Mouse (Mus musculus) cortical plate, adult 2 months (tissue): Measurements from ENCODE around the gene Cep164. TPM values are rescaled to one million over a fixed set of nuclear protein-coding genes. Genes with fewer than 3 reads are reported as not detected.
A peak's percentile ranks its signal among the peaks of the same experiment; 100 is the strongest.

Experiments
- H3K27ac ChIP-seq: fragments of 200-500 bp; 2 replicates; pipeline ENCODE4 v1.5.1; 2012; ENCODE audit warnings: low read length, control low read depth, inconsistent platforms; ENCODE audit not compliant: insufficient read depth
- H3K4me1 ChIP-seq: fragments of 200-500 bp; 2 replicates; pipeline ENCODE4 v1.6.1; 2011; ENCODE audit warnings: low read length; ENCODE audit not compliant: control insufficient read depth, insufficient read depth
- H3K4me3 ChIP-seq: fragments of 200-500 bp; 2 replicates; pipeline ENCODE4 v1.5.1; 2011; ENCODE audit warnings: mild to moderate bottlenecking, low read length, control low read depth; ENCODE audit not compliant: insufficient read depth
- CTCF ChIP-seq: fragments of 200-500 bp; IDR thresholded peaks from 2 replicates; pipeline ENCODE4 v1.5.1; 2011; ENCODE audit warnings: mild to moderate bottlenecking, control low read depth, low read length; ENCODE audit not compliant: insufficient read depth; ENCODE audit errors: extremely low read depth
- POLR2A ChIP-seq: fragments of 200-500 bp; IDR thresholded peaks from 2 replicates; pipeline ENCODE4 v1.6.1; 2011; ENCODE audit warnings: mild to moderate bottlenecking, low read length, control low read depth; ENCODE audit not compliant: insufficient read depth; ENCODE audit errors: extremely low read depth
- polyA plus RNA-seq: library from polyadenylated mRNA; depleted of rRNA; stranded (reverse); fragments of >200 nt; gene quantifications from 2 replicates; pipeline ENCODE4 v1.2.3, GENCODE M21; 2012; rRNA removed

Gene Cep164
- polyA plus RNA-seq = 18.5 and 22.5 TPM in 2 replicates

DNA sequence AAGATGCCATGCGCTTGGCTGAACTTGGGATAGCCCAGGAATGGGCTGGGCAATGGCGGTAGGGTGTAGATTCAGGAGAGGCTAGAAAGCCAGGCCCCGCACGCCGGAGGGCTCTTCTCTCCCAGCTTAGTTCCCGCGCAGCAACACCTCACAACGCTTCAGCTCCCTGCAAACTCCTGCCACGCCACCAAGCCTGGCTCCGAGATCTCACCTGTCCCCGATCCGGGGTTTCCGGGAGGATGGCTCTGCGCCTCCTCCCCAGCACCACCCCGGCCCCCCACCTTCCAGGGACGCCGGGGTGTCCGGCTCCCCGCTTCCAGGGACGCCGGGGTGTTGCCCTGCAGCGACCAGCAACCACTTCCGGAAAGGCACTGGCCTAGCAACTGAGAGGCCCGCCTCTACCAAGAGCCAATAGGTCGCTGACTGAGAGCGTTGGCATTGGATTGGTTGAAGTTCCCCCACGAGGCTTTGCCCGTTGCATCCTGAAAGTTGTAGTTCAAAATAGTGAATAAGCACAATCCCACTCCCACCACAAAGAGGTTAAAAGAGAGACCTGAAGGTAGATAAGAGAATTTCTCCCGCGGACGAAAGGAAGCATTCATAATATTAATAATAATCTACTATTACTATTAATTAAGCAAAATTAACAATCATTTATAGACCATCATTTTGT, at the start of gene Cep164:
TSS of gene Cep164 (minus strand) at position 401 of the 673 bp plus-strand sequence.
- TF ChIP-seq CTCF (no peak), POLR2A (no peak)
- Histone ChIP-seq H3K4me1 (no peaks in the 10 kb centered on the region), H3K4me3 (peak within 1 kb of the TSS; percentile 57), H3K27ac (no peak within 1 kb of the TSS)

DNA sequence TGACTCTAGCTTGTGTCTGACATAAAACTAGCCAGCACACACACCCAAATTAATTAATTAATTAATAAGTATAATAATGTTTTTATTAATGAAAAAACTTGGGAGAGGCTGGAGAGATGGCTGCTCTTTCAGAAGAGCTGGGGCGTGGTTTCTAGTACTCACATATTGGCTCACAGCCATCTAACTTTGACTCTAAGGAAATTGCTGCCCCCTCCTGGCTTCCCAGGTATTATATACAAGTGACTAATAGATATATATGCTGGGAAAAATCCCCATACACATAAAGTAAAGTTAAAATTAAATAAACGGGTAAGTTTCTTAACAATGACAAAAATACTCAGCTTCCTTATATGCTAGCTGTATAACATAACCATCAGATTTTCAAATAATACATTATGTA, 49.4 kb upstream of the Cep164 start:
- TF ChIP-seq POLR2A (no peak), CTCF (no peak)

DNA sequence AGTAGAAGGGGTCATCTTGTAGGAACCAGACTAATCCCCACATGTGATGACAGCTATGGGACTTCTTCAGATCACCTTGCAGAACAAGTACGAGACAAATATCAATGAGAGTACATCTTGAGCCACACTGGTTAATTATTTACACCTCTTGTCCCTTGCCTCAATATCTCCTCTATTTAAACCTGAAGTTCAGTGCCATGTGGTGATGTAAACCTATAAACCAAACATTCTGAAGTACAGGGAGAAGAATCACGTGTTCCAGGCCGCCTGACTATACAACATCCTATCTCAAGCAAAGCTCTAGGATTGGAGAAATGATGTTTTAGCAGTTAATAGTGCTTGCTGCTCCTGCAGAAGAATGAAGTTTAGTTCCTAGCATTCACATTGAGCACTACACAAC, 41.8 kb upstream of the Cep164 start:
- Histone ChIP-seq H3K4me1 (no peaks in the 10 kb centered on the region), H3K27ac (no peak overlapping the region), H3K4me3 (no peak overlapping the region)
- no peak for TF ChIP-seq POLR2A
- TF ChIP-seq CTCF = no peak

More for the DNA sequence above, 49.4 kb upstream of the Cep164 start:
- Histone ChIP-seq H3K27ac (no peak overlapping the region), H3K4me1 (no peaks in the 10 kb centered on the region; the same call in 1 of the 2 replicates), H3K4me3 (no peak overlapping the region)

DNA sequence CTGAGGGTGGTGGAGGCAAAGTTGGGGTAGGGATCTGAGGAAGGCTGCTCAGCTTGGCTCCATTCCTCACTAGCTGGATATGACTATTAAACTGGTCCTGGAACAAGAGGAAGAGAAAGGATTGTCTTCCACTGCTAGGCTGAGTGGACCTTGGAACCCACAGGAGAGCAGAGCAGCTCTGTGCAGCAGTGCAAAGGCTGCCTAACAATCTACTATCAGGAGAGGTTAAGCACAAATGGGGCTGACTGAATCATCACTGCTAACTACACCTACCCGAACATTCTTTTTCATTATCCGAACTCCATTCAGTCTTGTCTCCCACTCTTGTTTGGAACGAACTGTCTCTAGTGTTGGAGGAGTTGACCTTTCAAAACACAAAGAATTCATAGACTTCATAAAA, 40.7 kb upstream of the Cep164 start:
- TF ChIP-seq POLR2A (no peak), CTCF (no peak)
- Histone ChIP-seq H3K4me1 (no peaks in the 10 kb centered on the region), H3K27ac (no peak overlapping the region), H3K4me3 (no peak overlapping the region)

DNA sequence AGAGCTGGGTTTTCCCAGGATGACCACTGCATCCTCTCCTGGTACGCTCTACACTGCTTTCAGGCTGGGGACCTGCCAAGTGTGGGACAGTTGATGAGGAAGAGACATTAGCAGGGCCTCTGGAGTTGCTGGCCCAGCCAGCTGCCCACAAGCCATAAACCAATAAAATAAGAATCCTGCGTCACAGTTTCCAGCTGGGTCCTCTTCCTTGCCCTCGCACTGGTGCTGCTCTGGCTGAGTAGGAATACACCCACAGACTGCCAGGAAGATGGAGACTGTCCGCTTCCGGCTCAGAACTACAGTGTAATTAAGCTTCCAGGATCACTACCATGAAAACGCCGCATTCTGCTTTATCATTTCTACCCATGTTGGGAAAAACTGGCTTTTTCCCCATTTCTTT, 33.3 kb upstream of the Cep164 start:
- TF ChIP-seq CTCF = no peak
- no peak for TF ChIP-seq POLR2A
- 0 out of 2 replicates have a peak overlapping the region, but pooled peaks have one; percentile 7 for H3K27ac ChIP-seq
- H3K4me3 ChIP-seq = no peak overlapping the region
- no peaks in the 10 kb centered on the region for H3K4me1 ChIP-seq

DNA sequence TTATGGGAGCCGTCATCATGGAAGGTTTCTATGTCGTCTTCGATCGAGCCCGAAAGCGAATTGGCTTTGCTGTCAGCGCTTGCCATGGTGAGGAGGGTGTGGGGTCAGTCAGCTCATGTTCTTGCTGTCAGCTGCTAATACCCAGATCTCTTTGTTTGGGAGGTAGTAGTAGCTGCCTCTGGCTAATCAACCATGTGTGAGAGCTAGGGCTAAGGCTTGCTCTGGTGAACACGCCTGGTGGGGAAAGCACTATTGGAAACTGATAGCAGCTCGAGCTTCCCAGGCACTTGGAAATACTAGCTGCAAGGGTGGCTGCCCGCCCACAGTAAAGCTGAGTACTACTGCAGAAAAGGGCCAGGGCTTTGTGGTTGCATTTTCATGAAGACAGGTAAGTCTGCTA, 30.9 kb upstream of the Cep164 start:
- no peaks in the 10 kb centered on the region for H3K4me1 ChIP-seq
- TF ChIP-seq POLR2A (no peak), CTCF (no peak)
- H3K4me3 ChIP-seq = no peak overlapping the region
- H3K27ac ChIP-seq = no peak overlapping the region

DNA sequence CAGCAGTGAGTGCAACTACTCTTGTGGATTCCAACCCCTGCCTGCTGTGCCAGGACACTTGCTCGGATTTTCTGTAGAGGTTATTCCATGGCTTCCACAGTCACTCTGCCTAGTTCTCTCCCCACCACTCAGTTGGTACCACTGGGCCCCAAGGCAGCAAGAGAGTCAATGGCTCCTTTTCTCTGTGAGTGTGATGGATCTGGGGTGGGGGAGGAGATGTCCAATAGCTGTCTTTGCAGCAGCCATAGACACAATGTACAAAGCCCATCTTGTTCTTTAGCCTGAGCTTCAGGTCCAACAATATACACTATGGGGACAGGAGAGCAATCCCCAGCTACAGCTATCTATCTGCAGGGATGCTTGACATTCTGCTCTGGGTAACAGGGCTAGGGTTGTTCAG, 25.6 kb upstream of the Cep164 start:
- Histone ChIP-seq H3K4me3 (no peak overlapping the region), H3K27ac (peak overlapping the region; percentile 63), H3K4me1 (peaks cover 10% of the 10 kb centered on the region)
- TF ChIP-seq CTCF (no peak), POLR2A (no peak)

DNA sequence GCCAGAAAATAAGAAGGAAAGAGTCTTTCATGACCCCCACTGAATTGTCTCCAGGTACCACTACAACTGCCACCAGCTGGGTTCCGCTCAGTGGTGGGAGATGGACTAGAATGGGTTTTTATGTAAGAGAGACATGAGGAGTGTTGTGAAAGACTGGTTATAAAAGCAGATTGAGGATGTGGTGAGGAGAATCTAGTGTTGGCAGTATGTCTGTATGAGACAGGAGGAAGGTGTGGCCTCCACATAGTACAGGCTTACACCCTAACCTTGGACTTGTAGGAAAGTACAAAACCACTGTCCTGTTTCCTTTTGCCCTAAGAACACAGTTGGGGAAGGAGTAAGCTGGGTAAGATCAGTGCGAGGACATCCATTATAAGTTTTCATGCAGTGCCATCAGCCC, 25.2 kb upstream of the Cep164 start:
- TF ChIP-seq CTCF = no peak
- TF ChIP-seq POLR2A = no peak
- H3K4me3 ChIP-seq = no peak overlapping the region
- H3K4me1 ChIP-seq = peaks cover 12% of the 10 kb centered on the region
- peak overlapping the region; percentile 63 for H3K27ac ChIP-seq

DNA sequence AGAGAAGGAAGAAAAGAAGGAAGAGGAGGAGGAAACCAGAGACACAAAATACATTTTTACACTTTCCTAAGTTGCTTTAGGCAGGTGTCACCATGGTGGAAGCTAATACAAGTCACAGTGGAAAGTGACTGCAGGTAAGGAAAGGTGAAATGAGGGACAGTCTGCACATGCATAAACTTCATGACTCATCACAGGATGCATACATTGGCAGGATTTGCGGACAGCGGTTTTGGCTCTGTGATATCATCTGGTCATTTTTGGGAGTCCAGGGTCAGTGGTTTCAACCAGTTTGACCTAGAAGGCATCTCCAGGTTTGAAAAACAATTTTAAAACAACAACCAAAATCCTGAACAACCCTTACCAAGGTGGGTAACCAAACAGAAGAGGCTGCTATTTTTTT, 23.3 kb upstream of the Cep164 start:
- Histone ChIP-seq H3K27ac (no peak overlapping the region), H3K4me3 (no peak overlapping the region), H3K4me1 (peaks cover 16% of the 10 kb centered on the region)
- TF ChIP-seq POLR2A (no peak), CTCF (no peak)

DNA sequence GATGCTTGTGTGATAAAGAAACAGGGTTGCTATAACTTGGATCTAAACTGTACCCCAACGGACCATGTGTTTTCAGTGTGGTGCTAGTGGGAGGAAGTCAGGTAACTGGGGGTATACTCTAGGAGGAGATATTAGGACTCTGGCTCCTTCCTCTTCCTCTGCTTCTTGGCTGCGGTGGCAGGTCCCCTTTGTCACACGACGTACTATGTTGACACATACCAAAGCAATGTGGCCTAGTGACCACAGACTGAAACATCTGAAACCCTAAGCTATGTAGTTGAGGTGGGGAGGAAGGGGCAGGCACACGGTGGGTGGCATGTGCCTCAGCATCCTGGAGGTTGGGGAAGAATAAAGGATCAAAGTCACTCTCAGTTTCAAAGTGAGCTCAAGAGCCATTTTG, 22.8 kb upstream of the Cep164 start:
- Histone ChIP-seq H3K4me1 (peaks cover 16% of the 10 kb centered on the region), H3K4me3 (no peak overlapping the region), H3K27ac (no peak overlapping the region)
- TF ChIP-seq CTCF = no peak
- TF ChIP-seq POLR2A = no peak
